Mouse (Mus musculus): ENCODE measurements around the gene Gm1113. TPM values are rescaled to one million over a fixed set of nuclear protein-coding genes. Genes with fewer than 3 reads are reported as not detected.

Gene Gm1113
- polyA plus RNA-seq, 1 experiment from 2014 or later: not detected

DNA sequence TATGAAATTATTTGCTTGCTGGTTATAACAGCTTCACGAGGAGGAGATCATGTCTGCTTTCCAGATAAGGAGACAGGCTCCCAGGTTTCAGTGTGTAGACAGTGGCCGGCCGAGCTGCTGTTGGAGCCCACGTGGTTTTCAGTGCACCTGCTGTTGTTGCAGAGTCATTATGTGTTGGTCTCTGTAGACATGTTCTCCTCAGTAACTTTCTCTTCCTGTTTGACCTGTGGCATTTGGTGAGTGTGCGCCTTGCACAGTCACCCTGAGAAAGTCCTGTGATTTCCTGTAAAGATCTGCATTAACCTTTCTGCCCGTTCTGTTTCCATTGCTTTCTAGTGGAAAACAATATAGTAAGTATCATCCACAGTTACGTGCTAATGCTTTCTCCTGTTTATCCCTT, 42.7 kb downstream of the Gm1113 start:
- H3K36me3 ChIP-seq (ENCODE audit: control insufficient read depth, insufficient read depth, low read length): 0 out of 2 replicates have a peak, but pooled peaks cover 7% of the 10 kb centered on the region
- ATAC-seq (ENCODE audit: low FRiP score) (no peak), DNase-seq (ENCODE audit: low spot score) (no peak)
- no peak overlapping the region for H3K27ac ChIP-seq (ENCODE audit: low read depth, low read length)
- 91% methylated on average over 7 of the region's 7 CpGs for WGBS
- no peaks in the 10 kb centered on the region for H3K27me3 ChIP-seq (ENCODE audit: control insufficient read depth, insufficient read depth, low read length)
- no peaks in the 10 kb centered on the region for H3K9me3 ChIP-seq (ENCODE audit: control insufficient read depth, low read length)
- no peak overlapping the region for H3K4me3 ChIP-seq (ENCODE audit: low read depth, low read length)
- no peak overlapping the region for H3K4me2 ChIP-seq (replicated peaks; ENCODE audit: low read depth, low read length)
- H3K9ac ChIP-seq (ENCODE audit: low read depth, low read length): no peak overlapping the region
- no peaks in the 10 kb centered on the region for H3K4me1 ChIP-seq (replicated peaks; ENCODE audit: control insufficient read depth, insufficient read depth, low read length)

DNA sequence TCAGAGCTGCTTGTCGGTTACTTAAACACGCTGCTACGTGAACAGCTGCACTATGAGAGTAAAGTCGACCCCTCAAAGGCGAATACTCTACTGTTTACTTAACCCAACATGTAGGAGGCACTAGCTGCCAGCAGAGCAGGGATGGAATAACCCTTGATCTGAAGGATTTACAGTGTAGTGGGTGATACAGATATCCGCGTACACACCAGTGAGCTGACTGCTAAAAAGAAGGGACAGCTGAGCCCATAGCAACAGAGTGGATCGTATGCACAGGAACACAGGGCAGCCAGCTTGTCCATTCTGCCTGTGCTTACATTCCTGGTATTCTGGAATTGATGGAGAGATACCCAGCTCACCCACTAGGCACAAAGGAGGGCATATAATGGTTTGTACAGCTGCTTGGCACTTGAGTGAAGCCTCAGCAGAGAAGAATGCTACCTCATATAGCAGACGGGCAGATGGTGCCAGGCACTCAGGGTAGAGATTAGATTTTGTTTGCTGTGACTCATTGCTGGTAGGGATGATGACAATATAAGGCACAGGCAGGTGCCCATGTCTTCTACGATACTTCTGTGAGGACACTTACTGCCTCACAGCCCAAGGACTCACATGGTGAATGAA, 43.9 kb downstream of the Gm1113 start:
- DNase-seq (ENCODE audit: low spot score) (no peak), ATAC-seq (ENCODE audit: low FRiP score) (no peak)
- Histone ChIP-seq H3K4me2 (replicated peaks; ENCODE audit: low read depth, low read length) (no peak overlapping the region), H3K9me3 (ENCODE audit: control insufficient read depth, low read length) (no peaks in the 10 kb centered on the region), H3K9ac (ENCODE audit: low read depth, low read length) (no peak overlapping the region), H3K27ac (ENCODE audit: low read depth, low read length) (no peak overlapping the region), H3K4me3 (ENCODE audit: low read depth, low read length) (no peak overlapping the region), H3K36me3 (ENCODE audit: control insufficient read depth, insufficient read depth, low read length) (0 out of 2 replicates have a peak, but pooled peaks cover 5% of the 10 kb centered on the region), H3K27me3 (ENCODE audit: control insufficient read depth, insufficient read depth, low read length) (no peaks in the 10 kb centered on the region), H3K4me1 (replicated peaks; ENCODE audit: control insufficient read depth, insufficient read depth, low read length) (no peaks in the 10 kb centered on the region)
- WGBS: 89% methylated on average over 10 of the region's 10 CpGs

DNA sequence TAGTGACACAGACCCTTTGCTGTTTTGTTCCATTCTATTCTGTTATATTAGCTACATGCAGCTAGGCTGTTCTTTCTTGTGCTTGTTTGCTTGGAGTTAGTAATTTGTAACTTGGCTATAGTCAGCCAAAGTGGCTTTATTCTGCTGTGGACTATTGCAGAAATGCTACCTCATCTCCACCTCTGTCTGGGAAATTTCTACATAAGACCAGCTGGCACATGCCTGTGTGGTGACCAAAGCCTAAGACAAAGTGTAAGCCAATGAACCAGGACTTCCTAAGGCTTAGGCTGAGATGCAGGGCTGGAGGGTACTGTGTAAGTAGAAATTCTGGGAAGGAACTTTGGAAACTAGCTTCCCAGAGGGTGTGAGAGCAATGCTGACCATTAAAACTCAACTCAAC, 49.2 kb downstream of the Gm1113 start:
- Histone ChIP-seq H3K9ac (ENCODE audit: low read depth, low read length) (no peak overlapping the region), H3K27ac (ENCODE audit: low read depth, low read length) (no peak overlapping the region), H3K9me3 (ENCODE audit: control insufficient read depth, low read length) (no peaks in the 10 kb centered on the region), H3K4me3 (ENCODE audit: low read depth, low read length) (no peak overlapping the region), H3K27me3 (ENCODE audit: control insufficient read depth, insufficient read depth, low read length) (no peaks in the 10 kb centered on the region), H3K4me1 (replicated peaks; ENCODE audit: control insufficient read depth, insufficient read depth, low read length) (no peaks in the 10 kb centered on the region), H3K36me3 (ENCODE audit: control insufficient read depth, insufficient read depth, low read length) (no peaks in the 10 kb centered on the region), H3K4me2 (replicated peaks; ENCODE audit: low read depth, low read length) (no peak overlapping the region)
- ATAC-seq (ENCODE audit: low FRiP score) (no peak), DNase-seq (ENCODE audit: low spot score) (no peak)

DNA sequence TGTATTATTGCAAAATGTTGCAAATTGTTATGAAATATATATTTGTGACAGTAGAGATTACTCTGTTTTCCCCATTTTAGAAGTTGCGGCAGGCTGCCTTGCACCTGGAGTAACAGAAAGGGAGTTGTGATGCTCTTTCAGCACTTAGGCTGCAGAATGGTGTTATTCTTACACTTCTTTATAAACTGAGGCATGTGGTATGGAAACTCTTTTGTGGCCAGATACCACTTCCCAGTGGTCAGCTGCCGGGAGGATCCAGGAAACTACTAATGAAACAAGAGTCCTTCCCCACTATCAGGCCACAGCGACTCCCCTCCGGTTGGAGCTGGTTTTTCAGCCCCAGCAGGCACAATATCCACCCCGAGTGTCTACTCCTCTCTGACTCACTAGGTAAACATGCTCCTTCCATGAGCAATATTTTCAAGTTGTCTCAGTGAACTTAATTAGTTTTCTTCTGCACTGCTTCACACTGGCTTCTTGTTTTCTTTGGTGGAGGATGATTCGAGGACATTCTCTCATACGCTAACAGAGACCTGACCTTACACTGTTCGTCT, 50.7 kb downstream of the Gm1113 start:
- no peaks in the 10 kb centered on the region for H3K9me3 ChIP-seq (ENCODE audit: control insufficient read depth, low read length)
- no peaks in the 10 kb centered on the region for H3K36me3 ChIP-seq (ENCODE audit: control insufficient read depth, insufficient read depth, low read length)
- ATAC-seq (ENCODE audit: low FRiP score): no peak
- H3K27me3 ChIP-seq (ENCODE audit: control insufficient read depth, insufficient read depth, low read length): no peaks in the 10 kb centered on the region
- H3K4me2 ChIP-seq (replicated peaks; ENCODE audit: low read depth, low read length): no peak overlapping the region
- WGBS: 76% methylated on average over 8 of the region's 8 CpGs
- no peak overlapping the region for H3K4me3 ChIP-seq (ENCODE audit: low read depth, low read length)
- DNase-seq (ENCODE audit: low spot score): no peak
- H3K4me1 ChIP-seq (replicated peaks; ENCODE audit: control insufficient read depth, insufficient read depth, low read length): no peaks in the 10 kb centered on the region
- H3K27ac ChIP-seq (ENCODE audit: low read depth, low read length): no peak overlapping the region
- no peak overlapping the region for H3K9ac ChIP-seq (ENCODE audit: low read depth, low read length)

DNA sequence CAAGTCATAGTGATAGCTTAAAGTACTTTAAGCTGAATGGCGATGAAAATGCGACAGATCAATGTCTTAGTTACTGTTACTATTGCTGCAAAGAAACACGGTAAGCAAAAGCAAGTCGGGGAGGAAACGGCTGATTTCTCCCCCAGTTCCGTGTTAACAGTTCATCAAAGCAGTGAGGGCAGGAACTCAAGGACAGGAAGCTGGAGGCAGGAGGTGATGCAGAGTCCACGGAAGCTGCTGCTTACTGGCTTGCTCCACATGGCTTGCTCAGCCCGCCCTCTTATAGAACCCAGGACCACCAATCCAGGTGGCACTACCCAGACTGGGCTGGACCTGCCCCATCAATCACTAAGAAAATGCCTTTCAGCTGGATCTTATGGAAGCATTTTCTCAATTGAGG, 58.5 kb downstream of the Gm1113 start:
- Histone ChIP-seq H3K4me2 (replicated peaks; ENCODE audit: low read depth, low read length) (no peak overlapping the region), H3K27ac (ENCODE audit: low read depth, low read length) (no peak overlapping the region), H3K9me3 (ENCODE audit: control insufficient read depth, low read length) (no peaks in the 10 kb centered on the region), H3K27me3 (ENCODE audit: control insufficient read depth, insufficient read depth, low read length) (no peaks in the 10 kb centered on the region), H3K36me3 (ENCODE audit: control insufficient read depth, insufficient read depth, low read length) (peaks cover 3% of the 10 kb centered on the region), H3K9ac (ENCODE audit: low read depth, low read length) (no peak overlapping the region), H3K4me3 (ENCODE audit: low read depth, low read length) (no peak overlapping the region), H3K4me1 (replicated peaks; ENCODE audit: control insufficient read depth, insufficient read depth, low read length) (no peaks in the 10 kb centered on the region)
- WGBS: 87% methylated on average over 8 of the region's 8 CpGs
- ATAC-seq (ENCODE audit: low FRiP score) (no peak), DNase-seq (ENCODE audit: low spot score) (no peak)

Other genes starting within 250 kb of the Gm1113 start
- 13.4 and 21.9 TPM in 2 replicates for gene Cdon, start 97.1 kb downstream of the Gm1113 start, polyA plus RNA-seq (2014; fragmentation: Nextera tagmentation; extraction: Ambion mirVana)
- 9.7 and 10.0 TPM in 2 replicates for gene Ddx25, start 40.3 kb upstream of the Gm1113 start, polyA plus RNA-seq (2014; fragmentation: Nextera tagmentation; extraction: Ambion mirVana)
- 19.6 and 25.5 TPM in 2 replicates for gene Pus3, start 40.3 kb upstream of the Gm1113 start, polyA plus RNA-seq (2014; fragmentation: Nextera tagmentation; extraction: Ambion mirVana)
- 0.64 and 1.3 TPM in 2 replicates for gene Pate2, start 52.0 kb upstream of the Gm1113 start, polyA plus RNA-seq (2014; fragmentation: Nextera tagmentation; extraction: Ambion mirVana)
- 29.9 and 32.4 TPM in 2 replicates for gene Hyls1, start 52.1 kb upstream of the Gm1113 start, polyA plus RNA-seq (2014; fragmentation: Nextera tagmentation; extraction: Ambion mirVana)
- gene Pate4, start 93.7 kb upstream of the Gm1113 start, polyA plus RNA-seq (2014; fragmentation: Nextera tagmentation; extraction: Ambion mirVana): not detected in 2 replicates
- 0.12 TPM in 1 of 2 replicates, not detected in the other for gene Pate3, start 129.9 kb upstream of the Gm1113 start, polyA plus RNA-seq (2014; fragmentation: Nextera tagmentation; extraction: Ambion mirVana)
- 0.12 TPM in 1 of 2 replicates, not detected in the other for gene Pate1, start 169.1 kb upstream of the Gm1113 start, polyA plus RNA-seq (2014; fragmentation: Nextera tagmentation; extraction: Ambion mirVana)
- not detected in 2 replicates for gene Gm17677, start 222.8 kb upstream of the Gm1113 start, polyA plus RNA-seq (2014; fragmentation: Nextera tagmentation; extraction: Ambion mirVana)